8 mouse cellular contexts compared by ENCODE assay signal in the genomic region with DNA sequence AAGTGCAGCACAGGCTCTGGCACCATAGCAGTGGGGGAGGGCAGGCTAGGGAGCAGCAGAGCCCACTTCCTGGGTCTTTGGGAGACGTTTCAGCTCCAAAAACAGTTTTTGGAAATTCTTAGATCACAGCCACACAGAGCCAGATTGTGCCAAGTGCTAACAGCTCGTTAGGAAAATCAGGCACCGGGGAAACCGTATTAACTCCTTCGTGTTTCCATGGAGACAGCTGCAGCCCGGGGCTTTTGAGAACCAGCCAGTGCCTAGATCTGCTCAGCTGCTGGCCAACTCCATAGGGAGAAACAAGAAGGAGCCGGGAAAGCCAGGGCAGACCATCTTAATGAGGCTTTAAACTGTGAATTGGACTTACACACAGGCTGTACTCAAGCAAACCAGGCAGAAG. TPM values are rescaled to one million over a fixed set of nuclear protein-coding genes. Genes with fewer than 3 reads are reported as not detected.
A peak's percentile ranks its signal among the peaks of the same experiment; 100 is the strongest.
DNase-seq lines count a peak whose midpoint lies in the region; ATAC-seq and TF ChIP-seq lines count a peak whose summit lies in the region.

No protein-coding gene starts in this region.

- H3K9me3 ChIP-seq in hindbrain, embryonic 16.5 days (ENCODE audit: control insufficient read depth, low read length): no peaks in the 10 kb centered on the region
- H3K9me3 ChIP-seq in neural tube, embryonic 13.5 days: no peaks in the 10 kb centered on the region

- peak overlapping the region; percentile 32 for H3K4me2 ChIP-seq in hindbrain, embryonic 16.5 days (ENCODE audit: low read length)
- peak overlapping the region; percentile 35 for H3K4me2 ChIP-seq in neural tube, embryonic 13.5 days

- TF ChIP-seq CTCF in left cerebral cortex, adult 2 months (IDR thresholded peaks at IDR 0.05): no peak

- ATAC-seq in hindbrain, embryonic 16.5 days: peak; percentile 94
- ATAC-seq in neural tube, embryonic 13.5 days (ENCODE audit: low read depth): peak; percentile 94
- no peak for ATAC-seq in megakaryocyte progenitor cell, adult 5-6 weeks (replicated peaks; ENCODE audit: poor library complexity)

- 3% methylated on average over 7 of the region's 7 CpGs for WGBS in hindbrain, embryonic 16.5 days
- 3% methylated on average over 7 of the region's 7 CpGs for WGBS in neural tube, embryonic 13.5 days

- DNase-seq in adrenal gland, postnatal 14 days: peak; percentile 41
- no peak for DNase-seq in adrenal gland, postnatal 25 days
- peak; percentile 78 for DNase-seq in embryo, embryonic 11 days
- peak; percentile 65 to 75 for DNase-seq in left cerebral cortex, adult 2 months (ENCODE audit: extremely low spot score in 1 of 2, low spot score in 2 of 2)
- DNase-seq in testis, postnatal 14 days (ENCODE audit: low spot score): no peak

- peaks cover 12% of the 10 kb centered on the region for H3K4me1 ChIP-seq in hindbrain, embryonic 16.5 days (ENCODE audit: control insufficient read depth, insufficient read depth, low read depth, low read length)
- peaks cover 16% of the 10 kb centered on the region for H3K4me1 ChIP-seq in neural tube, embryonic 13.5 days (replicated peaks)

- H3K9ac ChIP-seq in hindbrain, embryonic 16.5 days (ENCODE audit: low read depth, low read length): no peak overlapping the region
- no peak overlapping the region for H3K9ac ChIP-seq in neural tube, embryonic 13.5 days

- H3K4me3 ChIP-seq in hindbrain, embryonic 16.5 days (ENCODE audit: low read length): no peak overlapping the region
- H3K4me3 ChIP-seq in left cerebral cortex, adult 2 months: no peak overlapping the region
- no peak overlapping the region for H3K4me3 ChIP-seq in neural tube, embryonic 13.5 days

- intact Hi-C loops in left cerebral cortex, adult 2 months (cut with DNase I): no loop called here

- H3K27ac ChIP-seq in hindbrain, embryonic 16.5 days (ENCODE audit: low read depth, low read length): peak overlapping the region; percentile 69
- H3K27ac ChIP-seq in left cerebral cortex, adult 2 months: peak overlapping the region; percentile 62
- H3K27ac ChIP-seq in neural tube, embryonic 13.5 days (replicated peaks): peak overlapping the region; percentile 91

- no peaks in the 10 kb centered on the region for H3K27me3 ChIP-seq in hindbrain, embryonic 16.5 days (replicated peaks; ENCODE audit: control insufficient read depth, insufficient read depth, low read length)
- no peaks in the 10 kb centered on the region for H3K27me3 ChIP-seq in neural tube, embryonic 13.5 days

- no peaks in the 10 kb centered on the region for H3K36me3 ChIP-seq in hindbrain, embryonic 16.5 days (ENCODE audit: control insufficient read depth, insufficient read depth, low read length)
- H3K36me3 ChIP-seq in neural tube, embryonic 13.5 days: no peaks in the 10 kb centered on the region

RNA-seq across cellular contexts. Expression of a gene that starts 11.9 kb away (rescaled TPM):
- 8.9 and 17.0 TPM in 2 replicates for total RNA-seq in adrenal gland, postnatal 14 days (2021)
- 4.3 and 4.6 TPM in 2 replicates for total RNA-seq in adrenal gland, postnatal 25 days (2021)
- polyA plus RNA-seq in hindbrain, embryonic 16.5 days (2015; fragmentation: Nextera tagmentation; extraction: Ambion mirVana): 1.1 and 1.4 TPM in 2 replicates
- 1 to 10 TPM; 2.1 to 2.2 TPM for total RNA-seq in left cerebral cortex, adult 2 months (2021)
- polyA plus RNA-seq in neural tube, embryonic 13.5 days (2015; fragmentation: Nextera tagmentation; extraction: Ambion mirVana): 0.15 and 0.23 TPM in 2 replicates
- not detected in 2 replicates for total RNA-seq in megakaryocyte progenitor cell, adult 5-6 weeks (2015)
- total RNA-seq in megakaryocyte progenitor cell, adult 5-6 weeks (2017): not detected in 2 replicates

Comparison
In these comparisons a context has a peak if more than half of its experiments do, and no peak if none do; other contexts are left out.
1. DNase-seq: peak in adrenal gland, postnatal 14 days (single experiment), embryo, embryonic 11 days (single experiment) and left cerebral cortex, adult 2 months (2 of 2); none in adrenal gland, postnatal 25 days (single experiment) and testis, postnatal 14 days (single experiment).
2. Peak in every context shown above with its lines, with median percentiles within 50 percentile points of each other: H3K27ac ChIP-seq.